Mouse (Mus musculus) megakaryocyte, embryonic 14.5 days (primary cell): Measurements from ENCODE around the gene Mtln. TPM values are rescaled to one million over a fixed set of nuclear protein-coding genes. Genes with fewer than 3 reads are reported as not detected.

ENCODE experiments used
- H3K27me3 ChIP-seq: replicated peaks from 2 replicates; pipeline ENCODE3; 2012; ENCODE audit warnings: inconsistent platforms
- H3K36me3 ChIP-seq: replicated peaks from 2 replicates; pipeline ENCODE3; 2012; ENCODE audit warnings: low read length, inconsistent platforms, mixed read lengths
- H3K4me1 ChIP-seq: 2 replicates; pipeline ENCODE4 v1.6.1; 2012; ENCODE audit warnings: inconsistent platforms
- H3K4me3 ChIP-seq: replicated peaks from 2 replicates; pipeline ENCODE3; 2012; ENCODE audit warnings: moderate library complexity, mild to moderate bottlenecking, inconsistent platforms
- H3K9me3 ChIP-seq: 2 replicates; pipeline ENCODE4 v1.6.1; 2012; ENCODE audit warnings: inconsistent platforms
- FLI1 ChIP-seq: IDR thresholded peaks from 2 replicates; pipeline ENCODE4 v1.6.1; 2012; ENCODE audit warnings: low read length, inconsistent platforms, mixed read lengths
- GATA1 ChIP-seq: IDR thresholded peaks from 3 replicates; pipeline ENCODE4 v1.6.1; 2012; ENCODE audit warnings: mixed read lengths, low read length, inconsistent platforms, borderline replicate concordance
- polyA plus RNA-seq: library from polyadenylated mRNA; stranded (reverse); fragments of >175 nt; gene quantifications from 2 replicates; pipeline ENCODE4 v1.2.3, GENCODE M21; 2012; ENCODE audit warnings: low replicate concordance; ENCODE audit not compliant: insufficient read depth

Gene Mtln
- polyA plus RNA-seq, 1 experiment = 136 TPM

GRCm38 (mm10) chr2:127788440-127789116 lies 3.7 kb downstream of the Mtln start, which contains the start of gene Nphp1:
Gene Nphp1, minus strand, starts transcription at chr2:127788897.
- peaks cover 5% of the 10 kb centered on the region for H3K27me3 ChIP-seq
- H3K9me3 ChIP-seq = no peaks in the 10 kb centered on the region
- no peak for TF ChIP-seq GATA1
- no peak for TF ChIP-seq FLI1
- H3K36me3 ChIP-seq = no peaks in the 10 kb centered on the region
- peak within 1 kb of the TSS; percentile 91 for H3K4me3 ChIP-seq
- H3K4me1 ChIP-seq = peaks cover 32% of the 10 kb centered on the region

GRCm38 (mm10) chr2:127787226-127787625 lies 5.1 kb downstream of the Mtln start:
- Histone ChIP-seq H3K27me3 (peaks cover 5% of the 10 kb centered on the region), H3K4me1 (peaks cover 32% of the 10 kb centered on the region), H3K4me3 (no peak overlapping the region), H3K9me3 (no peaks in the 10 kb centered on the region), H3K36me3 (no peaks in the 10 kb centered on the region)
- TF ChIP-seq GATA1 (no peak), FLI1 (no peak)

GRCm38 (mm10) chr2:127778451-127778850 lies 13.8 kb downstream of the Mtln start:
- no peak overlapping the region for H3K4me3 ChIP-seq
- TF ChIP-seq FLI1 (no peak), GATA1 (no peak)
- peaks cover 8% of the 10 kb centered on the region for H3K27me3 ChIP-seq
- H3K36me3 ChIP-seq = no peaks in the 10 kb centered on the region
- peaks cover 16% of the 10 kb centered on the region for H3K4me1 ChIP-seq
- no peaks in the 10 kb centered on the region for H3K9me3 ChIP-seq

GRCm38 (mm10) chr2:127775013-127775412 lies 17.3 kb downstream of the Mtln start:
- Histone ChIP-seq H3K27me3 (peaks cover 9% of the 10 kb centered on the region), H3K9me3 (no peaks in the 10 kb centered on the region), H3K4me3 (no peak overlapping the region), H3K4me1 (peaks cover 8% of the 10 kb centered on the region), H3K36me3 (no peaks in the 10 kb centered on the region)
- no peak for TF ChIP-seq FLI1
- TF ChIP-seq GATA1 = no peak

GRCm38 (mm10) chr2:127774578-127774941 lies 17.7 kb downstream of the Mtln start:
- Histone ChIP-seq H3K4me3 (no peak overlapping the region), H3K4me1 (peaks cover 8% of the 10 kb centered on the region), H3K27me3 (peaks cover 9% of the 10 kb centered on the region), H3K36me3 (no peaks in the 10 kb centered on the region), H3K9me3 (no peaks in the 10 kb centered on the region)
- TF ChIP-seq FLI1 (no peak), GATA1 (no peak)

- TF ChIP-seq FLI1 = no peak
- no peak for TF ChIP-seq GATA1
- peak overlapping the region; percentile 60 for H3K4me3 ChIP-seq
- peaks cover 6% of the 10 kb centered on the region for H3K27me3 ChIP-seq
- peaks cover 8% of the 10 kb centered on the region for H3K4me1 ChIP-seq
- no peaks in the 10 kb centered on the region for H3K9me3 ChIP-seq
- H3K36me3 ChIP-seq = no peaks in the 10 kb centered on the region
These were observed 18.2 kb downstream of the Mtln start for GRCm38 (mm10) chr2:127773938-127774577.

GRCm38 (mm10) chr2:127761587-127761986 lies 30.7 kb downstream of the Mtln start:
- H3K27me3 ChIP-seq = peaks cover 20% of the 10 kb centered on the region
- no peaks in the 10 kb centered on the region for H3K36me3 ChIP-seq
- H3K4me1 ChIP-seq = peaks cover 8% of the 10 kb centered on the region
- H3K9me3 ChIP-seq = no peaks in the 10 kb centered on the region
- no peak overlapping the region for H3K4me3 ChIP-seq
- TF ChIP-seq FLI1 = no peak
- no peak for TF ChIP-seq GATA1

GRCm38 (mm10) chr2:127760429-127761000 lies 31.8 kb downstream of the Mtln start:
- Histone ChIP-seq H3K4me3 (peak overlapping the region; percentile 40), H3K27me3 (peaks cover 23% of the 10 kb centered on the region), H3K36me3 (no peaks in the 10 kb centered on the region), H3K9me3 (no peaks in the 10 kb centered on the region), H3K4me1 (peaks cover 8% of the 10 kb centered on the region)
- no peak for TF ChIP-seq FLI1
- TF ChIP-seq GATA1 = no peak

GRCm38 (mm10) chr2:127760014-127760413 lies 32.3 kb downstream of the Mtln start:
- H3K27me3 ChIP-seq = peaks cover 26% of the 10 kb centered on the region
- H3K9me3 ChIP-seq = no peaks in the 10 kb centered on the region

More at GRCm38 (mm10) chr2:127760014-127760413, 32.3 kb downstream of the Mtln start:
- Histone ChIP-seq H3K4me3 (no peak overlapping the region), H3K36me3 (no peaks in the 10 kb centered on the region), H3K4me1 (peaks cover 8% of the 10 kb centered on the region)
- TF ChIP-seq FLI1 = no peak
- no peak for TF ChIP-seq GATA1
